Mouse (Mus musculus) lung, embryonic 14.5 days (tissue): ENCODE data around the gene Med23. TPM values are rescaled to one million over a fixed set of nuclear protein-coding genes. Genes with fewer than 3 reads are reported as not detected.
A peak's percentile ranks its signal among the peaks of the same experiment; 100 is the strongest.

Experiments
- ATAC-seq: fragments of 200-750 bp; cut with Nextera tagmentation; 2 replicates; pipeline ENCODE4 v1.8.0; 2017; ENCODE audit warnings: mild to moderate bottlenecking, moderate TSS enrichment, moderate library complexity; ENCODE audit not compliant: insufficient read depth
- DNase-seq: peaks from one replicate; pipeline ENCODE4 v3.0.0-alpha.2; 2015
- H3K27ac ChIP-seq: fragments of 300-500 bp; sonication (generic); 2 replicates; pipeline ENCODE4 v1.5.1; 2014; ENCODE audit warnings: low read depth, mild to moderate bottlenecking, moderate library complexity
- H3K27me3 ChIP-seq: fragments of 300-500 bp; sonication (generic); 2 replicates; pipeline ENCODE4 v1.6.1; 2014; ENCODE audit warnings: low read length, control low read depth; ENCODE audit not compliant: insufficient read depth
- H3K36me3 ChIP-seq: fragments of 300-500 bp; sonication (generic); 2 replicates; pipeline ENCODE4 v1.6.1; 2014; ENCODE audit warnings: control low read depth; ENCODE audit not compliant: insufficient read depth
- H3K4me1 ChIP-seq: fragments of 300-500 bp; sonication (generic); 2 replicates; pipeline ENCODE4 v1.6.1; 2014; ENCODE audit warnings: antibody characterized with exemption, control low read depth; ENCODE audit not compliant: insufficient read depth
- H3K4me2 ChIP-seq: fragments of 300-500 bp; sonication (generic); 2 replicates; pipeline ENCODE4 v1.6.1; 2014; ENCODE audit warnings: mild to moderate bottlenecking
- H3K4me3 ChIP-seq: fragments of 300-500 bp; sonication (generic); 2 replicates; pipeline ENCODE4 v1.5.1; 2014; ENCODE audit warnings: low read depth, low read length
- H3K9ac ChIP-seq: fragments of 300-500 bp; sonication (generic); 2 replicates; pipeline ENCODE4 v1.6.1; 2014
- H3K9me3 ChIP-seq: fragments of 300-500 bp; sonication (generic); 2 replicates; pipeline ENCODE4 v1.6.1; 2016; ENCODE audit warnings: low read depth, low read length, control low read depth
- CTCF ChIP-seq: IDR thresholded peaks from 2 replicates; pipeline ENCODE4 v1.5.1; 2016; ENCODE audit warnings: antibody characterized with exemption, low read depth
- WGBS: fragments of 180-500 bp; shearing (Covaris S2); extraction: QIAGEN DNeasy Blood & Tissue Kit; methylation state at CpG from one replicate; pipeline ENCODE4 v1.1.7; 2014; 5-methylcytosine and 5-hydroxymethylcytosine counted together
- polyA plus RNA-seq: library from polyadenylated mRNA; unstranded; fragments of >200 nt; fragmentation: Nextera tagmentation; extraction: Ambion mirVana; gene quantifications from 2 replicates; pipeline ENCODE4 v1.2.1, GENCODE M21; 2014

Gene Med23
- polyA plus RNA-seq, 1 experiment from 2014 or later = 30.8 TPM

GRCm38 (mm10) chr10:24924296-24924695 is 54.5 kb downstream of the Med23 start:
- no peaks in the 10 kb centered on the region for H3K4me1 ChIP-seq
- H3K9ac ChIP-seq = no peak overlapping the region
- WGBS = 50% methylated on average over 3 of the region's 3 CpGs
- no peaks in the 10 kb centered on the region for H3K9me3 ChIP-seq
- no peaks in the 10 kb centered on the region for H3K27me3 ChIP-seq
- H3K36me3 ChIP-seq = no peaks in the 10 kb centered on the region
- no peak overlapping the region for H3K27ac ChIP-seq
- no peak overlapping the region for H3K4me3 ChIP-seq
- ATAC-seq (no peak), DNase-seq (no peak)
- no peak overlapping the region for H3K4me2 ChIP-seq
- no peak for TF ChIP-seq CTCF

- H3K27ac ChIP-seq = no peak overlapping the region
- no peak overlapping the region for H3K4me2 ChIP-seq
- no peak overlapping the region for H3K9ac ChIP-seq
- H3K36me3 ChIP-seq = no peaks in the 10 kb centered on the region
- no peaks in the 10 kb centered on the region for H3K9me3 ChIP-seq
- ATAC-seq (0 out of 2 replicates have a peak, but pooled peaks have one; percentile 39), DNase-seq (no peak)
- H3K27me3 ChIP-seq = no peaks in the 10 kb centered on the region
- H3K4me3 ChIP-seq = no peak overlapping the region
- TF ChIP-seq CTCF = no peak
- H3K4me1 ChIP-seq = no peaks in the 10 kb centered on the region
- WGBS = 21% methylated on average over 10 of the region's 10 CpGs
Observed at GRCm38 (mm10) chr10:24926380-24926779, 56.6 kb downstream of the Med23 start.

DNA sequence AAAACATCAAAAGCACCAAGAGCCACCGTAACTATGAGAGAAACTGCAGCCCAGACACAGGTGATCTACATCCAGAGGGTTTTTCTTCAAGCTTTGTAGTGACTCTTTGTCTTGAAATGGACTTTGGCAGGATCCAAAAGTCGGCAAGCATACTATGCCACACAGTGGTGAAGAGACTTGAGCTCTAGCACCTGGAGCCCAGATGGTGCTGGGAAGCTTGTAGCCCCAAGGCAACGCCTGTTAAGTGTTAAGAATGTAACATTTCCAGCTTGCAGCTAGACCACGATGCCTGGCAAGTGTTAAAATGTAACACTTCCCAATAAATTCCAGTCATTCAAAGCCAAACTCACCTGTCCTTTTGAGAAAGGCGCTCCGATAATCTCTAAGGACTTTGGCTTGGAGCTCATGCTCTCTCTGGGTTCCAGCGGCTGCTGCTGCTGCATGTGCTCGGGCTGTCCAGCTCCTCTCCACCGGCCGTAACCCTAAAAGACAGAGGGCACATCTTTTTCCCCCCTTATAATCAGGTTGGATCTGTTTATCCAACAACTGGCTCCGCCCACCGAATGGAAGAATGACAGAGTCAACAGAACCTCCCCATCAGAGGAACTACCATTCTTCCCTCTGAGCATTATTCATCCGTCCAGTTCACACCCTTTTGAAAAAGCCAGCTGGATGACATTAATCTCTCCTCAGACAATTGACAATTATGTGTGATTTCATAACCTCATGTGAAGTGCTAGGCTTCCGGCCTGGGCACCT is 57.4 kb downstream of the Med23 start, which contains the start of gene Arg1:
TSS of gene Arg1 (minus strand) at position 523 of the 759 bp plus-strand sequence.
- 14% methylated on average over 14 of the region's 14 CpGs for WGBS
- H3K4me2 ChIP-seq = peak within 1 kb of the TSS; percentile 41
- TF ChIP-seq CTCF = no peak
- H3K9ac ChIP-seq = no peak within 1 kb of the TSS
- H3K27ac ChIP-seq = no peak within 1 kb of the TSS
- no peak within 1 kb of the TSS for H3K4me3 ChIP-seq
- no peaks in the 10 kb centered on the region for H3K4me1 ChIP-seq
- H3K9me3 ChIP-seq = no peaks in the 10 kb centered on the region
- H3K27me3 ChIP-seq = no peaks in the 10 kb centered on the region
- no peaks in the 10 kb centered on the region for H3K36me3 ChIP-seq
- peak; percentile 37 for DNase-seq
- peak; percentile 65; the same call in 1 of the 2 replicates for ATAC-seq

DNA sequence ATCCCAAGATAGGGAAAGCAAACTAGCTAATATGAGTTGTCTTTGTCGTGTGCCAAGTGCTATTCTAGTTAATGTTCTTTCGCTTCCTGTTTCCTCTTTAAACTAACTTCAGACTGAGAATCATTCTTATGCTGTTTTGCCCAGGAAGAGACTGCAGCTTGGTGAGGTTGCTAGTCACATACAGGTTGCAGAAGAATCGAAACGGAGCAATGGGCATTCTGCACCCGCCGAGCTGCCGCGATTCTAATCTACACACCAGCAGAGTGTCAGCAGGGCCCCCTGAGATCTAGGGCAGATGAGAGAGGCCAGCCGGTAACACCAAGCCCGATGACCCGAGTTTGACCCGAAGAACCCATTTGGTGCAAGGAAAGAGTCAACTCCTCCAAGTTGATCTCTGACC is 58.3 kb downstream of the Med23 start:
- peak overlapping the region; percentile 36 for H3K4me2 ChIP-seq
- H3K9ac ChIP-seq = no peak overlapping the region
- H3K9me3 ChIP-seq = no peaks in the 10 kb centered on the region
- TF ChIP-seq CTCF = no peak
- no peaks in the 10 kb centered on the region for H3K4me1 ChIP-seq
- no peaks in the 10 kb centered on the region for H3K27me3 ChIP-seq
- WGBS = 3% methylated on average over 12 of the region's 12 CpGs
- DNase-seq (peak; percentile 43), ATAC-seq (no peak)
- no peaks in the 10 kb centered on the region for H3K36me3 ChIP-seq
- no peak overlapping the region for H3K4me3 ChIP-seq
- H3K27ac ChIP-seq = no peak overlapping the region

- WGBS = 59% methylated on average over 6 of the region's 6 CpGs
- peak; percentile 27 for DNase-seq
- Histone ChIP-seq H3K27me3 (no peaks in the 10 kb centered on the region), H3K4me3 (no peak overlapping the region), H3K36me3 (no peaks in the 10 kb centered on the region), H3K4me2 (no peak overlapping the region), H3K9me3 (no peaks in the 10 kb centered on the region), H3K9ac (no peak overlapping the region), H3K27ac (no peak overlapping the region), H3K4me1 (no peaks in the 10 kb centered on the region)
- no peak for TF ChIP-seq CTCF
- no peak for ATAC-seq
Observed at GRCm38 (mm10) chr10:24930143-24930542, 60.4 kb downstream of the Med23 start.

GRCm38 (mm10) chr10:24947871-24948270 is 78.1 kb downstream of the Med23 start:
- ATAC-seq (no peak), DNase-seq (no peak)
- no peak for TF ChIP-seq CTCF
- H3K27me3 ChIP-seq = no peaks in the 10 kb centered on the region
- WGBS = 57% methylated on average over 3 of the region's 3 CpGs
- no peak overlapping the region for H3K4me3 ChIP-seq
- H3K9ac ChIP-seq = no peak overlapping the region
- no peaks in the 10 kb centered on the region for H3K9me3 ChIP-seq
- peak overlapping the region; percentile 18; the same call in 1 of the 2 replicates for H3K27ac ChIP-seq
- no peak overlapping the region for H3K4me2 ChIP-seq
- 0 out of 2 replicates have a peak, but pooled peaks cover 2% of the 10 kb centered on the region for H3K4me1 ChIP-seq
- no peaks in the 10 kb centered on the region for H3K36me3 ChIP-seq

- H3K27ac ChIP-seq = peak overlapping the region; percentile 18; the same call in 1 of the 2 replicates
- ATAC-seq (peak; percentile 47; the same call in 1 of the 2 replicates), DNase-seq (peak; percentile 40)
- TF ChIP-seq CTCF = no peak
- no peak overlapping the region for H3K4me3 ChIP-seq
- H3K4me1 ChIP-seq = 0 out of 2 replicates have a peak, but pooled peaks cover 2% of the 10 kb centered on the region
- H3K27me3 ChIP-seq = no peaks in the 10 kb centered on the region
- WGBS = 23% methylated on average over 8 of the region's 8 CpGs
- H3K9me3 ChIP-seq = no peaks in the 10 kb centered on the region
- no peak overlapping the region for H3K9ac ChIP-seq
- no peaks in the 10 kb centered on the region for H3K36me3 ChIP-seq
- H3K4me2 ChIP-seq = no peak overlapping the region
Observed at GRCm38 (mm10) chr10:24948278-24948677, 78.5 kb downstream of the Med23 start.
